Mouse (Mus musculus): ENCODE results near the gene Cyp26b1. TPM values are rescaled to one million over a fixed set of nuclear protein-coding genes. Genes with fewer than 3 reads are reported as not detected.

Cyp26b1 gene
- total and polyA plus RNA-seq, 3 experiments, result not detected

DNA sequence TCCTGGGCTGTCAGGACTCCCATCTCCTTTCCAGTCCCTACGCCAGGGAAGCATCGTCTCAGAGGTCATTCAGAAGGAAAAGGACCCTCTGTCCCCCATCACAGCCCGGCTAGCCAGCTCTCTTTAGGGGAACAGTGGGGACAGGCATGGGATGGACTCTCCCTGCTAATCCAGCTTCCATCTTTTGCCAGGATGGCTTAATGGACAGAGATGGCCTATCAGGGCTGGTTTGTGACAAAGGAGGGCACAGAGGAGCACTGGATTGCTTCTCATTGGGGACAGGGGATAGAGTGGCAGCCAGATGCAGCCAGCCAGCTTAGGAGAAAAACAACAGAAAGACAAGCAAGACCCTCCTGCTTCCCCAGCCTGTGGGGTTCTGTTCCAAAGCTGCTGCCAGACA, 918 bp upstream of the Cyp26b1 start:
- H3K4me2 ChIP-seq (ENCODE audit: insufficient read depth, low read depth, poor library complexity, severe bottlenecking), result no peak overlapping the region
- no peaks in the 10 kb centered on the region for H3K79me2 ChIP-seq (replicated peaks; ENCODE audit: control insufficient read depth, extremely low read depth, insufficient read depth, poor library complexity, severe bottlenecking)
- H3K9ac ChIP-seq (ENCODE audit: insufficient read depth, low read depth), result no peak overlapping the region
- no peaks in the 10 kb centered on the region for H3K36me3 ChIP-seq (replicated peaks in 1 of 2; ENCODE audit: control insufficient read depth in 1 of 2, insufficient read depth in 1 of 2, low read length in 1 of 2)
- TF ChIP-seq JUN (IDR thresholded peaks at IDR 0.05; ENCODE audit: insufficient read depth, low read depth, low read length), result no peak
- no peak for TF ChIP-seq ZKSCAN1 (IDR thresholded peaks at IDR 0.05; ENCODE audit: borderline replicate concordance, low read depth, low read length)
- no peak for TF ChIP-seq USF2 (conservative IDR thresholded peaks at IDR 0.05; ENCODE audit: low read depth, low read length)
- TF ChIP-seq MEF2A (IDR thresholded peaks at IDR 0.05; ENCODE audit: borderline replicate concordance, low read depth, low read length), result no peak
- no peak for TF ChIP-seq MXI1 (IDR thresholded peaks at IDR 0.05; ENCODE audit: low read depth, low read length)
- no peak for TF ChIP-seq EP300 (IDR thresholded peaks at IDR 0.05; ENCODE audit: low read length)
- TF ChIP-seq RAD21 (IDR thresholded peaks at IDR 0.05; ENCODE audit: low read depth, low read length), result no peak
- TF ChIP-seq ZMIZ1 (IDR thresholded peaks at IDR 0.05; ENCODE audit: low read depth, low read length), result no peak
- no peak for TF ChIP-seq ELF1 (IDR thresholded peaks at IDR 0.05; ENCODE audit: low read depth, low read length)
- no peak for TF ChIP-seq SMC3 (IDR thresholded peaks at IDR 0.05; ENCODE audit: low read depth, low read length)
- TF ChIP-seq CHD2 (IDR thresholded peaks at IDR 0.05; ENCODE audit: low read length), result no peak
- no peak for TF ChIP-seq ETS1 (conservative IDR thresholded peaks at IDR 0.05; ENCODE audit: low read depth, low read length)
- no peak for TF ChIP-seq UBTF (IDR thresholded peaks at IDR 0.05; ENCODE audit: low read depth, low read length)
- DNase-seq (ENCODE audit: extremely low read depth), result no peak
- H3K9me3 ChIP-seq (replicated peaks; ENCODE audit: low read length), result no peaks in the 10 kb centered on the region
- in situ Hi-C loops (cut with MboI; ENCODE audit: low pct_ligation_motif_present, low pct_unique_long_range_greater_than_20kb, low sequenced_read_pairs) (loop anchor here (25.0 kb wide), 2 partner anchors 182 to 318 kb away; no protein-coding TSS in a partner anchor), dilution Hi-C loops (cut with MboI; ENCODE audit: extremely low pct_ligation_motif_present, extremely low pct_unique_long_range_greater_than_20kb, low sequenced_read_pairs) (no loop called here)
- H3K27me3 ChIP-seq (replicated peaks), result peaks cover 84% of the 10 kb centered on the region
- peaks cover 0 to 6% of the 10 kb centered on the region in 2 experiments; a peak in 3 of 4 replicates for H3K4me1 ChIP-seq (ENCODE audit: control insufficient read depth in 1 of 2, insufficient read depth in 2 of 2)
- no peak overlapping the region for H3K4me3 ChIP-seq (replicated peaks in 1 of 3; ENCODE audit: low read depth in 2 of 3, low read length in 2 of 3, poor library complexity in 1 of 3)
- no peak overlapping the region for H3K27ac ChIP-seq (ENCODE audit: insufficient read depth, low read depth)

DNA sequence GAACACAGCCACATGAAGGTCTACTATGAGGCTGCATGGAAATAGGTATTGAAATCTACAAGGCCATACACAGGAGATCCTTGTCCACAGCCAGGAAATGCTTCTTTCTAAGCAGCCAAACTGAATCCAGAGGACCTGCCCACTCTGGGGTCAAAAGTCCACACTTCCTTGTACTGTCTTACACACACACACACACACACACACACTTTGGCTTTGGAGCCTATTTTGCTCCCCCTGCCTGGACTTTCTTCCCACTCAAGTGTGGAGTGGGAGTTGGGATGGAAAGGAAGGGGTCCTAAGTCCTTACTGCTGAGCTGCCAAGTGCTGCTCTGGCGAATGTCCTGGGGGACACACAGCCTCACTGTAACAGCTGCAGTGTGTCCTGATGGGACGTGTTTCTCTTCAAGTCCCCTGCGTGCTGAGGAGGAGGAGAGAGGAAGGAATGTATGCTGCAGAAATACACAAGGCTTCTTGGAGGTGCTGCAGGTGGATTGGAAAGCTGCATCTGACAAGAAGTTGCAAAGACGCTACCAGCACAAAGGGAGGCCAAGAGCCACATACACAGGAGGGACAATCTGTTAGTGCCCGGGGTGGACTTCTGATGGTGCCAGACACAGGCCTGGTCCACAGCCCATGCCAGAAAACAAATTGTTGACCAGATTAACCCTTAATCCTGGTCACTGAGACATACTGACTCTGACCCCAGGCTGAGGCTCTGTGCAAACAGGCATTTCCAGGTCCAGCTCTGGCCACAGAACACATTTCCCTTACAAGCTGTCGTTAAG, 2.6 kb downstream of the Cyp26b1 start:
- no peak overlapping the region for H3K27ac ChIP-seq (ENCODE audit: insufficient read depth, low read depth)
- H3K4me1 ChIP-seq (ENCODE audit: control insufficient read depth in 1 of 2, insufficient read depth in 2 of 2), result peaks cover 0 to 21% of the 10 kb centered on the region in 2 experiments; a peak in 3 of 4 replicates
- H3K79me2 ChIP-seq (replicated peaks; ENCODE audit: control insufficient read depth, extremely low read depth, insufficient read depth, poor library complexity, severe bottlenecking), result no peaks in the 10 kb centered on the region
- no peak for DNase-seq (ENCODE audit: extremely low read depth)
- H3K4me2 ChIP-seq (ENCODE audit: insufficient read depth, low read depth, poor library complexity, severe bottlenecking), result no peak overlapping the region
- peaks cover 5% of the 10 kb centered on the region for H3K9me3 ChIP-seq (replicated peaks; ENCODE audit: low read length)
- H3K27me3 ChIP-seq (replicated peaks), result peaks cover 93% of the 10 kb centered on the region
- H3K36me3 ChIP-seq (replicated peaks in 1 of 2; ENCODE audit: control insufficient read depth in 1 of 2, insufficient read depth in 1 of 2, low read length in 1 of 2), result no peaks in the 10 kb centered on the region
- dilution Hi-C loops (cut with MboI; ENCODE audit: extremely low pct_ligation_motif_present, extremely low pct_unique_long_range_greater_than_20kb, low sequenced_read_pairs), result no loop called here
- in situ Hi-C loops (cut with MboI; ENCODE audit: low pct_ligation_motif_present, low pct_unique_long_range_greater_than_20kb, low sequenced_read_pairs), result loop anchor here (25.0 kb wide), 2 partner anchors 179 to 321 kb away; no protein-coding TSS in a partner anchor
- TF ChIP-seq GABPA (IDR thresholded peaks at IDR 0.05; ENCODE audit: insufficient replicate concordance, low read depth, low read length) (no peak), NRF1 (IDR thresholded peaks at IDR 0.05; ENCODE audit: low read depth, low read length) (no peak), JUND (conservative IDR thresholded peaks at IDR 0.05; ENCODE audit: low read depth, low read length) (no peak), MAZ (IDR thresholded peaks at IDR 0.05; ENCODE audit: low read depth, low read length) (no peak)
- H3K9ac ChIP-seq (ENCODE audit: insufficient read depth, low read depth), result no peak overlapping the region
- H3K4me3 ChIP-seq (replicated peaks in 1 of 3; ENCODE audit: low read depth in 2 of 3, low read length in 2 of 3, poor library complexity in 1 of 3), result no peak overlapping the region
